Mouse (Mus musculus) CH12.LX (cell line): ENCODE data around the gene Thy1. TPM values are rescaled to one million over a fixed set of nuclear protein-coding genes. Genes with fewer than 3 reads are reported as not detected.

Experiments
- DNase-seq: peaks from one replicate; pipeline ENCODE4 v3.0.0-alpha.2; 2013; ENCODE audit errors: extremely low read depth
- H3K27ac ChIP-seq: 2 replicates; pipeline ENCODE4 v1.5.1; 2012; ENCODE audit warnings: low read depth, mild to moderate bottlenecking, control low read depth, moderate library complexity; ENCODE audit not compliant: insufficient read depth
- H3K27me3 ChIP-seq: replicated peaks from 2 replicates; pipeline ENCODE3; 2012; ENCODE audit warnings: inconsistent platforms
- H3K36me3 ChIP-seq, 2 experiments: replicated peaks in 1 of 2; 2 replicates each; pipeline versions ENCODE3 to v1.6.1; 2012; ENCODE audit warnings: inconsistent platforms in 1 of 2, low read length in 1 of 2, mild to moderate bottlenecking in 1 of 2, mixed read lengths in 1 of 2, moderate library complexity in 1 of 2; ENCODE audit not compliant: control insufficient read depth in 1 of 2, insufficient read depth in 1 of 2
- H3K4me1 ChIP-seq, 2 experiments: 2 replicates each; pipeline ENCODE4 v1.6.1; 2012; ENCODE audit warnings: inconsistent platforms in 1 of 2, moderate library complexity in 1 of 2; ENCODE audit not compliant: insufficient read depth in 2 of 2, control insufficient read depth in 1 of 2
- H3K4me2 ChIP-seq: 2 replicates; pipeline ENCODE4 v1.6.1; 2012; ENCODE audit warnings: low read depth, mild to moderate bottlenecking, control low read depth; ENCODE audit not compliant: poor library complexity, insufficient read depth, severe bottlenecking
- H3K4me3 ChIP-seq, 3 experiments: fragments of 150-350 bp in 1 of 3; sonication (generic) in 1 of 3; replicated peaks in 1 of 3; 2 replicates each; pipeline versions ENCODE3 to v1.5.1; 2011 to 2012; ENCODE audit warnings: low read depth in 2 of 3, low read length in 2 of 3, mild to moderate bottlenecking in 2 of 3, moderate library complexity in 2 of 3, control low read depth in 1 of 3, improper control_type of control experiment in 1 of 3, inconsistent platforms in 1 of 3, mixed read lengths in 1 of 3; ENCODE audit not compliant: poor library complexity in 1 of 3
- H3K79me2 ChIP-seq: replicated peaks from 2 replicates; pipeline ENCODE4 v1.6.1; 2012; ENCODE audit warnings: mild to moderate bottlenecking, moderate library complexity; ENCODE audit not compliant: control insufficient read depth, poor library complexity, insufficient read depth, severe bottlenecking; ENCODE audit errors: extremely low read depth
- H3K9ac ChIP-seq: 2 replicates; pipeline ENCODE4 v1.6.1; 2012; ENCODE audit warnings: low read depth, mild to moderate bottlenecking, control low read depth, moderate library complexity; ENCODE audit not compliant: insufficient read depth
- H3K9me3 ChIP-seq: replicated peaks from 2 replicates; pipeline ENCODE3; 2012; ENCODE audit warnings: low read length, inconsistent platforms, mixed read lengths
- BHLHE40 ChIP-seq: IDR thresholded peaks from 2 replicates; pipeline ENCODE4 v1.6.1; 2011; ENCODE audit warnings: mild to moderate bottlenecking, low read depth, low read length, improper control_type of control experiment
- CHD1 ChIP-seq: IDR thresholded peaks from 2 replicates; pipeline ENCODE4 v1.6.1; 2012; ENCODE audit warnings: low read depth, low read length, improper control_type of control experiment, inconsistent platforms
- CHD2 ChIP-seq: IDR thresholded peaks from 2 replicates; pipeline ENCODE4 v1.6.1; 2011; ENCODE audit warnings: low read length, improper control_type of control experiment
- CTCF ChIP-seq, 2 experiments: IDR thresholded peaks in 1 of 2; conservative IDR thresholded peaks in 1 of 2; 2 replicates each; pipeline ENCODE4 v1.5.1; 2011 to 2012; ENCODE audit warnings: low read depth in 2 of 2, low read length in 2 of 2, improper control_type of control experiment in 1 of 2, inconsistent platforms in 1 of 2, mild to moderate bottlenecking in 1 of 2, moderate library complexity in 1 of 2
- E2F4 ChIP-seq: IDR thresholded peaks from 2 replicates; pipeline ENCODE4 v1.6.1; 2011; ENCODE audit warnings: low read depth, low read length, improper control_type of control experiment; ENCODE audit not compliant: insufficient replicate concordance
- ELF1 ChIP-seq: IDR thresholded peaks from 2 replicates; pipeline ENCODE4 v1.6.1; 2014; ENCODE audit warnings: low read depth, mild to moderate bottlenecking, inconsistent platforms, low read length, improper control_type of control experiment
- EP300 ChIP-seq: IDR thresholded peaks from 2 replicates; pipeline ENCODE4 v1.6.1; 2011; ENCODE audit warnings: low read length, improper control_type of control experiment
- ETS1 ChIP-seq: conservative IDR thresholded peaks from 2 replicates; pipeline ENCODE4 v1.6.1; 2012; ENCODE audit warnings: low read depth, mild to moderate bottlenecking, inconsistent platforms, low read length, improper control_type of control experiment, moderate library complexity
- GABPA ChIP-seq: IDR thresholded peaks from 2 replicates; pipeline ENCODE4 v1.6.1; 2012; ENCODE audit warnings: low read depth, low read length, improper control_type of control experiment, inconsistent platforms; ENCODE audit not compliant: insufficient replicate concordance
- IRF4 ChIP-seq: IDR thresholded peaks from 2 replicates; pipeline ENCODE4 v1.6.1; 2014; ENCODE audit warnings: low read depth, mild to moderate bottlenecking, inconsistent platforms, low read length, improper control_type of control experiment
- JUN ChIP-seq: IDR thresholded peaks from 2 replicates; pipeline ENCODE4 v1.6.1; 2011; ENCODE audit warnings: low read depth, mild to moderate bottlenecking, low read length, improper control_type of control experiment, moderate library complexity; ENCODE audit not compliant: insufficient read depth
- JUND ChIP-seq: conservative IDR thresholded peaks from 2 replicates; pipeline ENCODE4 v1.6.1; 2011; ENCODE audit warnings: low read depth, low read length, improper control_type of control experiment
- KAT2A ChIP-seq: IDR thresholded peaks from 2 replicates; pipeline ENCODE4 v1.6.1; 2012; ENCODE audit warnings: low read length, improper control_type of control experiment, inconsistent platforms; ENCODE audit not compliant: insufficient replicate concordance
- MAFK ChIP-seq: IDR thresholded peaks from 2 replicates; pipeline ENCODE4 v1.6.1; 2011; ENCODE audit warnings: low read length, improper control_type of control experiment; ENCODE audit not compliant: insufficient replicate concordance
- MAX ChIP-seq: IDR thresholded peaks from 2 replicates; pipeline ENCODE4 v1.6.1; 2011; ENCODE audit warnings: low read length, improper control_type of control experiment
- MAZ ChIP-seq: IDR thresholded peaks from 2 replicates; pipeline ENCODE4 v1.6.1; 2012; ENCODE audit warnings: low read depth, mild to moderate bottlenecking, inconsistent platforms, low read length, improper control_type of control experiment, moderate library complexity
- MEF2A ChIP-seq: IDR thresholded peaks from 2 replicates; pipeline ENCODE4 v1.6.1; 2014; ENCODE audit warnings: low read depth, mild to moderate bottlenecking, inconsistent platforms, low read length, improper control_type of control experiment, borderline replicate concordance
- MYC ChIP-seq: IDR thresholded peaks from 2 replicates; pipeline ENCODE4 v1.6.1; 2011; ENCODE audit warnings: low read depth, mild to moderate bottlenecking, improper control_type of control experiment, low read length
- NELFE ChIP-seq: IDR thresholded peaks from 2 replicates; pipeline ENCODE4 v1.6.1; 2011; ENCODE audit warnings: low read depth, low read length, improper control_type of control experiment
- PAX5 ChIP-seq: IDR thresholded peaks from 2 replicates; pipeline ENCODE4 v1.6.1; 2012; ENCODE audit warnings: low read length, inconsistent platforms, mixed read lengths
- POLR2A ChIP-seq: IDR thresholded peaks from 2 replicates; pipeline ENCODE4 v1.6.1; 2011; ENCODE audit warnings: low read depth, mild to moderate bottlenecking, improper control_type of control experiment, low read length
- POLR2AphosphoS2 ChIP-seq: IDR thresholded peaks from 2 replicates; pipeline ENCODE4 v1.6.1; 2011; ENCODE audit warnings: low read depth, low read length, improper control_type of control experiment
- RAD21 ChIP-seq: IDR thresholded peaks from 2 replicates; pipeline ENCODE4 v1.6.1; 2011; ENCODE audit warnings: low read depth, mild to moderate bottlenecking, low read length, improper control_type of control experiment, moderate library complexity
- RCOR1 ChIP-seq: conservative IDR thresholded peaks from 2 replicates; pipeline ENCODE4 v1.6.1; 2012; ENCODE audit warnings: low read depth, mild to moderate bottlenecking, inconsistent platforms, low read length, improper control_type of control experiment
- SIN3A ChIP-seq: IDR thresholded peaks from 2 replicates; pipeline ENCODE4 v1.6.1; 2012; ENCODE audit warnings: low read length, improper control_type of control experiment, inconsistent platforms
- SMC3 ChIP-seq: IDR thresholded peaks from 2 replicates; pipeline ENCODE4 v1.6.1; 2011; ENCODE audit warnings: low read depth, low read length, improper control_type of control experiment
- TBP ChIP-seq: conservative IDR thresholded peaks from 2 replicates; pipeline ENCODE4 v1.6.1; 2011; ENCODE audit warnings: low read depth, low read length, improper control_type of control experiment
- TCF12 ChIP-seq: IDR thresholded peaks from 2 replicates; pipeline ENCODE4 v1.6.1; 2014; ENCODE audit warnings: low read depth, mild to moderate bottlenecking, inconsistent platforms, low read length, improper control_type of control experiment
- UBTF ChIP-seq: IDR thresholded peaks from 2 replicates; pipeline ENCODE4 v1.6.1; 2012; ENCODE audit warnings: low read depth, mild to moderate bottlenecking, inconsistent platforms, low read length, improper control_type of control experiment, moderate library complexity
- USF1 ChIP-seq: IDR thresholded peaks from 2 replicates; pipeline ENCODE4 v1.6.1; 2014; ENCODE audit warnings: low read depth, mild to moderate bottlenecking, inconsistent platforms, low read length, improper control_type of control experiment
- USF2 ChIP-seq: conservative IDR thresholded peaks from 2 replicates; pipeline ENCODE4 v1.6.1; 2011; ENCODE audit warnings: low read depth, low read length, improper control_type of control experiment
- ZKSCAN1 ChIP-seq: IDR thresholded peaks from 2 replicates; pipeline ENCODE4 v1.6.1; 2012; ENCODE audit warnings: low read depth, inconsistent platforms, low read length, improper control_type of control experiment, borderline replicate concordance
- ZNF384 ChIP-seq: IDR thresholded peaks from 2 replicates; pipeline ENCODE4 v1.6.1; 2012; ENCODE audit warnings: low read depth, low read length, improper control_type of control experiment, inconsistent platforms
- dilution Hi-C: fragments of 300-500 bp; cut with MboI; formaldehyde crosslinking; loops from 2 replicates; pipeline ENCODE4 v1.14.3; 2020; ENCODE audit warnings: low sequenced_read_pairs; ENCODE audit not compliant: extremely low pct_unique_long_range_greater_than_20kb, extremely low pct_ligation_motif_present
- in situ Hi-C: fragments of 300-500 bp; cut with MboI; formaldehyde crosslinking; loops from 3 replicates; pipeline ENCODE4 v1.14.3; 2019; ENCODE audit warnings: low sequenced_read_pairs, low pct_ligation_motif_present, low pct_unique_long_range_greater_than_20kb, mixed read lengths
- polyA plus RNA-seq: library from polyadenylated mRNA; unstranded; fragments of >175 nt; gene quantifications from 2 replicates; pipeline ENCODE4 v1.2.1, GENCODE M21; 2012; ENCODE audit warnings: low read depth; ENCODE audit not compliant: insufficient read length
- total RNA-seq, 2 experiments: library from RNA; depleted of rRNA; stranded (reverse); fragments of 300-350 nt in 1 of 2; fragments of >200 nt in 1 of 2; gene quantifications; 2 replicates each; pipeline ENCODE4 v1.2.3; 2012 to 2014

Thy1 gene
- total and polyA plus RNA-seq, 3 experiments = not detected

GRCm38 (mm10) chr9:44065177-44065576 lies 22.0 kb downstream of the Thy1 start:
- Histone ChIP-seq H3K4me2 (no peak overlapping the region), H3K27me3 (peaks cover 71% of the 10 kb centered on the region), H3K79me2 (no peaks in the 10 kb centered on the region), H3K4me3 (no peak overlapping the region)
- in situ Hi-C loops = no loop called here
- dilution Hi-C loops = no loop called here
- TF ChIP-seq ZKSCAN1 = no peak
- no peak for TF ChIP-seq USF1
- TF ChIP-seq CTCF (conservative IDR thresholded peaks at IDR 0.05 in 1 of 2, IDR thresholded peaks at IDR 0.05 in 1 of 2; ENCODE audit: low read depth in 2 of 2, low read length in 2 of 2) = peak in 1 of 2 experiments; percentile 18; a peak in 1 of 4 replicates
- TF ChIP-seq, all 38 proteins: peak for 1
- no peaks in the 10 kb centered on the region for H3K36me3 ChIP-seq
- no peaks in the 10 kb centered on the region for H3K9me3 ChIP-seq
- no peak for DNase-seq
- peaks cover 6 to 9% of the 10 kb centered on the region in 2 experiments for H3K4me1 ChIP-seq
- no peak overlapping the region for H3K9ac ChIP-seq
- no peak overlapping the region for H3K27ac ChIP-seq

GRCm38 (mm10) chr9:44066785-44067225 lies 23.6 kb downstream of the Thy1 start, which contains the start of gene Usp2:
TSS of gene Usp2 (plus strand) at chr9:44067021.
- in situ Hi-C loops (no loop called here), dilution Hi-C loops (no loop called here)
- H3K9me3 ChIP-seq = no peaks in the 10 kb centered on the region
- H3K36me3 ChIP-seq = no peaks in the 10 kb centered on the region
- DNase-seq = peak; percentile 96
- H3K9ac ChIP-seq = no peak within 1 kb of the TSS; the same call in 1 of the 2 replicates
- peak within 1 kb of the TSS; percentile 64 for H3K4me2 ChIP-seq
- H3K4me3 ChIP-seq = peak within 1 kb of the TSS in 1 of 3 experiments; percentile 54
- no peak within 1 kb of the TSS for H3K27ac ChIP-seq
- H3K27me3 ChIP-seq = peaks cover 74% of the 10 kb centered on the region
- H3K4me1 ChIP-seq = peaks cover 15 to 18% of the 10 kb centered on the region in 2 experiments
- no peaks in the 10 kb centered on the region for H3K79me2 ChIP-seq
- TF ChIP-seq POLR2A = no peak
- TF ChIP-seq CHD2 = peak; percentile 31; the same call in 1 of the 2 replicates
- peak; percentile 65 for TF ChIP-seq SMC3
- no peak for TF ChIP-seq ZNF384
- TF ChIP-seq EP300 = no peak
- TF ChIP-seq JUN = no peak
- TF ChIP-seq IRF4 = peak; percentile 79
- no peak for TF ChIP-seq PAX5
- TF ChIP-seq POLR2AphosphoS2 = no peak
- TF ChIP-seq JUND = no peak
- TF ChIP-seq TCF12 = no peak; the same call in 1 of the 2 replicates
- TF ChIP-seq GABPA = peak; percentile 45
- TF ChIP-seq MEF2A = no peak
- TF ChIP-seq SIN3A = peak; percentile 100
- TF ChIP-seq RAD21 = peak; percentile 54
- TF ChIP-seq RCOR1 = no peak
- TF ChIP-seq CHD1 = no peak
- peak; percentile 99 for TF ChIP-seq MAX
- no peak for TF ChIP-seq ELF1
- peak; percentile 89; the same call in 1 of the 2 replicates for TF ChIP-seq MAZ
- no peak for TF ChIP-seq E2F4
- no peak for TF ChIP-seq KAT2A
- no peak for TF ChIP-seq NELFE
- no peak for TF ChIP-seq TBP
- TF ChIP-seq MYC = peak; percentile 93
- peak; percentile 86; the same call in 1 of the 2 replicates for TF ChIP-seq UBTF
- no peak for TF ChIP-seq ETS1
- TF ChIP-seq USF2 = peak; percentile 65
- peak in 1 of 2 experiments; percentile 87; a peak in 2 of 4 replicates for TF ChIP-seq CTCF (conservative IDR thresholded peaks at IDR 0.05 in 1 of 2, IDR thresholded peaks at IDR 0.05 in 1 of 2; ENCODE audit: low read depth in 2 of 2, low read length in 2 of 2)
- no peak for TF ChIP-seq ZKSCAN1
- no peak for TF ChIP-seq MAFK
- TF ChIP-seq BHLHE40 = 0 out of 2 replicates have a peak, but pooled peaks have one; percentile 25
